25 mouse cellular contexts compared by ENCODE assay signal in genomic region chr10:11846141-11846540, GRCm38 (mm10).
"Had no signal": no experiment of that assay in that cellular context is flagged by ENCODE, and none has a peak within 500 bp of the region (broad histone marks: within the 10 kb centered on the region; RNA-seq: fewer than 3 reads in every experiment).

No protein-coding gene starts in this region.

- H3K9me3 ChIP-seq: heart, embryonic 12.5 days; hindbrain, embryonic 13.5 days; hindbrain, embryonic 15.5 days; kidney, embryonic 15.5 days; limb, embryonic 13.5 days; limb, embryonic 15.5 days; liver, embryonic 12.5 days had no signal

- H3K4me3 ChIP-seq: heart, adult 2 months; heart, embryonic 12.5 days; hindbrain, embryonic 13.5 days; hindbrain, embryonic 15.5 days; kidney, embryonic 15.5 days; limb, embryonic 13.5 days; limb, embryonic 15.5 days; liver, embryonic 12.5 days had no signal

- H3K27ac ChIP-seq: heart, adult 2 months; hindbrain, embryonic 13.5 days; hindbrain, embryonic 15.5 days; hindbrain, postnatal 0 days; kidney, embryonic 15.5 days; kidney, postnatal 0 days; limb, embryonic 13.5 days; limb, embryonic 15.5 days; liver, embryonic 12.5 days; liver, embryonic 14.5 days had no signal

- H3K4me1 ChIP-seq: hindbrain, embryonic 13.5 days; hindbrain, embryonic 15.5 days; kidney, embryonic 15.5 days; limb, embryonic 13.5 days; limb, embryonic 15.5 days; liver, embryonic 12.5 days had no signal

- H3K27me3 ChIP-seq: heart, embryonic 12.5 days; hindbrain, embryonic 13.5 days; hindbrain, embryonic 15.5 days; kidney, embryonic 15.5 days; limb, embryonic 13.5 days; limb, embryonic 15.5 days; liver, embryonic 12.5 days had no signal

- H3K9ac ChIP-seq: heart, embryonic 12.5 days; hindbrain, embryonic 13.5 days; hindbrain, embryonic 15.5 days; kidney, embryonic 15.5 days; limb, embryonic 13.5 days; limb, embryonic 15.5 days; liver, embryonic 12.5 days; liver, embryonic 14.5 days had no signal

- H3K4me2 ChIP-seq: heart, embryonic 12.5 days; hindbrain, embryonic 13.5 days; hindbrain, embryonic 15.5 days; kidney, embryonic 15.5 days; limb, embryonic 13.5 days; limb, embryonic 15.5 days; liver, embryonic 12.5 days had no signal

- H3K36me3 ChIP-seq: heart, embryonic 12.5 days; hindbrain, embryonic 13.5 days; hindbrain, embryonic 15.5 days; kidney, embryonic 15.5 days; limb, embryonic 13.5 days; limb, embryonic 15.5 days; liver, embryonic 12.5 days had no signal

- DNase-seq: gastrocnemius, postnatal 14 days; gastrocnemius, postnatal 36 days; heart, adult 11 months; heart, adult 2 months; heart, postnatal 14 days; heart, postnatal 36 days; kidney, adult 11 months; kidney, adult 2 months; kidney, adult 9 months; kidney, postnatal 14 days; kidney, postnatal 36 days; layer of hippocampus, adult 9-11 months; layer of hippocampus, postnatal 36 days; left cerebral cortex, postnatal 4 days had no signal

- ATAC-seq: hindbrain, postnatal 0 days; intestine, embryonic 16.5 days; liver, embryonic 12.5 days had no signal
